In the genomic region with DNA sequence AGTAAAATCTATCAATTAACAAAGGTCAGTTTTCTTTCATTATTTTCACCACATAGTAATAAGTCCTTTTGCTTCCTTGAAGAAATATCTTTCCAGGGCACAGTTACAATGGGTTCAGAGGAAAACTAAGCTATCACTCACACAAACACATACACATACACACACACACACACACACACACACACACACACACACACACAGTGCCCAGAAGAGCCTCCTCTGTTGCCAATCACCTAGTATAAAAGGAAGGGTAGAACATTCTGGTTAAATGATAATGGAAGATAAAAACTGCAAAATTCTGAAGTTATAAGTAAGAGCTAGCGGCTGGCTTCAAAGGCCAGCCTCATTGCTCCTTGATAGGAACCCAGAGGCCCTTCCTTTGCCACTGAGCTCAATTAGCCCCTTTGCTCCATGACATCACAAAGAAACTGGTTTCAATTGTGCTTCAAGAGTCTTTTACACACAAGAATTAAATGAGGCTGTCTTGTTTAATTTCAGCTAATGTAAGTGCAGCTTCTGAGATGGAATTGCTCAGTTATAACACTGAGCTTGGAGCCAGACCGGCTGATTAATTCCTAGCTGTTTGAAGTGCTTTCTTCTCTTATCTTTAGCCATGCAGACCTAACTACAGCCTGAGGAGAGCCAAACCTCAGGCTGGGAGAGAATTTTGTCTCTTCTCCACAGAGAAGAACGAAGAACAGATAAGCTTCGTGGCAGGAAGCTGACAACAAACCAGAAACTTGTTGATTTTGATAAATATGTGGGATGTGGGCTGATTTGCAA, we compare ENCODE assay signal across 12 mouse cellular contexts.
DNase-seq lines count a peak whose midpoint lies in the region; ATAC-seq lines count a peak whose summit lies in the region.
"Had no signal": no experiment of that assay in that cellular context is flagged by ENCODE, and none has a peak within 500 bp of the region (broad histone marks: within the 10 kb centered on the region; RNA-seq: fewer than 3 reads in every experiment).

No protein-coding gene starts in this region.

- ATAC-seq in erythroid progenitor cell, adult 5-6 weeks (replicated peaks; ENCODE audit: low FRiP score, poor library complexity, severe bottlenecking), result peak; percentile 79
- ATAC-seq in liver, embryonic 15.5 days (ENCODE audit: insufficient read depth), result peak; percentile 89
- ATAC-seq: intestine, embryonic 15.5 days; Patski had no signal

- peak; percentile 13 for DNase-seq in embryo, embryonic 10.5 days (ENCODE audit: low spot score)
- DNase-seq in embryo, embryonic 9.5 days (ENCODE audit: extremely low spot score), result no peak
- DNase-seq in 416B (ENCODE audit: low read depth), result peak; percentile 17
- DNase-seq in kidney, adult 8-10 months, result no peak
- DNase-seq in cerebellum, adult 8-10 months, result no peak
- no peak for DNase-seq in right cerebral cortex, postnatal 36 days (ENCODE audit: low spot score in 2 of 2)
- DNase-seq: layer of hippocampus, adult 9-11 months had no signal

- H3K4me1 ChIP-seq in liver, embryonic 15.5 days (replicated peaks), result peaks cover 16% of the 10 kb centered on the region
- H3K4me1 ChIP-seq: heart, embryonic 15.5 days; intestine, embryonic 15.5 days had no signal

- no peaks in the 10 kb centered on the region for H3K27me3 ChIP-seq in liver, embryonic 15.5 days
- H3K27me3 ChIP-seq: heart, embryonic 15.5 days; intestine, embryonic 15.5 days; Patski had no signal

- peak overlapping the region; percentile 52; the same call in 1 of the 2 replicates for H3K27ac ChIP-seq in liver, embryonic 15.5 days (replicated peaks)
- H3K27ac ChIP-seq: heart, embryonic 15.5 days; intestine, embryonic 15.5 days had no signal

- no peak overlapping the region for H3K4me3 ChIP-seq in liver, embryonic 15.5 days (replicated peaks)
- H3K4me3 ChIP-seq: heart, embryonic 15.5 days; intestine, embryonic 15.5 days had no signal

- no peaks in the 10 kb centered on the region for H3K36me3 ChIP-seq in liver, embryonic 15.5 days (replicated peaks)
- H3K36me3 ChIP-seq: heart, embryonic 15.5 days; intestine, embryonic 15.5 days had no signal

- no peaks in the 10 kb centered on the region for H3K9me3 ChIP-seq in liver, embryonic 15.5 days (replicated peaks)
- H3K9me3 ChIP-seq: heart, embryonic 15.5 days; intestine, embryonic 15.5 days had no signal

- 7% methylated on average over 4 of the region's 4 CpGs for WGBS in liver, embryonic 15.5 days (ENCODE audit: insufficient replicate concordance)

- H3K4me2 ChIP-seq in liver, embryonic 15.5 days, result peak overlapping the region; percentile 11; the same call in 1 of the 2 replicates
- H3K4me2 ChIP-seq: heart, embryonic 15.5 days; intestine, embryonic 15.5 days had no signal

- H3K9ac ChIP-seq in liver, embryonic 15.5 days, result no peak overlapping the region
- H3K9ac ChIP-seq: heart, embryonic 15.5 days; intestine, embryonic 15.5 days had no signal

Comparison
In these comparisons a context has a peak if more than half of its experiments do, and no peak if none do; other contexts are left out.
1. DNase-seq: peak in embryo, embryonic 10.5 days (single experiment) and 416B (single experiment); none in embryo, embryonic 9.5 days (single experiment), kidney, adult 8-10 months (0 of 2), cerebellum, adult 8-10 months (single experiment) and right cerebral cortex, postnatal 36 days (0 of 2).